Mouse (Mus musculus) liver, embryonic 14.5 days (tissue): ENCODE results near the gene Zyx.

Experiments
- CTCF ChIP-seq: IDR thresholded peaks from 2 replicates; pipeline ENCODE4 v1.5.1; 2016; ENCODE audit warnings: antibody characterized with exemption, low read depth, control low read depth
- EP300 ChIP-seq: IDR thresholded peaks from 2 replicates; pipeline ENCODE4 v1.6.1; 2016; ENCODE audit warnings: antibody characterized with exemption, low read depth

GRCm38 (mm10) chr6:42360231-42360840 is 10.9 kb downstream of the Zyx start:
- TF ChIP-seq CTCF, result no peak
- no peak for TF ChIP-seq EP300
